Mouse (Mus musculus): Measurements from ENCODE around the gene Pter. TPM values are rescaled to one million over a fixed set of nuclear protein-coding genes. Genes with fewer than 3 reads are reported as not detected.

Gene Pter
- polyA plus RNA-seq, 1 experiment: 3.9 TPM

GRCm38 (mm10) chr2:12935286-12935685, 11.4 kb downstream of the Pter start:
- no peak overlapping the region for H3K4me3 ChIP-seq
- H3K27me3 ChIP-seq (ENCODE audit: control insufficient read depth, insufficient read depth, insufficient read length): no peaks in the 10 kb centered on the region
- no peaks in the 10 kb centered on the region for H3K36me3 ChIP-seq (ENCODE audit: control insufficient read depth, insufficient read depth)
- H3K79me2 ChIP-seq (ENCODE audit: control insufficient read depth, insufficient read depth): no peaks in the 10 kb centered on the region
- no peak overlapping the region for H3ac ChIP-seq (ENCODE audit: control insufficient read depth, insufficient read length)
- no peak overlapping the region for H3K4me2 ChIP-seq (ENCODE audit: low read depth)
- TF ChIP-seq MAX (IDR thresholded peaks at IDR 0.05; ENCODE audit: low read depth) (no peak), CEBPB (IDR thresholded peaks at IDR 0.05; ENCODE audit: insufficient read depth, poor library complexity, severe bottlenecking) (no peak)

DNA sequence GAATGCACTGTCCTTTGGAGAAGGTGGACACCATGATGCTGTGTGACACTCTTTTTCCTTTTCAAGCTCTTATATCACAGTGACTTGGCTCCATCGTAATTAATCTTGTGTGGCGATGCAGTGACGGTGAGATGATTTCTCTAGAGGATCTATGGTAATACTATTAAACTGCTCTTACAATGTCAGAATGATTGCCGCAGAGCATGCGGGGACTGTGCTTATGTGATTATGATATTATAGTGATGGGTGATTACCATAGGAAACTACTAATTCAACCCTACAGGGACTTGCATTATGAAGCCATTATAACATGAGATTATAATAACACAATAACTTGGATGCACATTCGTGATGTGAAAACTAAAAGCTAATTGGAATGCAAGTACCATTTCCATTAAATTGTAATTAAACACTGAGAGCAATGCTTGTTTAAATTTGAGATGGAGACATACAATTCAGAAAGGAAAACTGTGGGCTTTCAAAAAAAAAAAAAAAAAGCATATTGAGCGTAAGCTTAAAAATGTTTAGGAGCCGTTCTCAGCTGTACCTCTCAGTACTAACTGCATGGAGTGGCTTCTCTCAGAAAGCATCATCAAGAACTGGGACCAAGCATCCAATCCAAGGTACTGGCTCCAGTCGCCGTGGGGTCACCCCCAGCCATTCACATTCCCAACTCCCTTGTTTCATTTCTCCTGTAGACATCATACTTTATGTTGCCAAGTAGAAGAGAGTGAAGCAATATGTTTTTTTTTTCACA, 13.8 kb downstream of the Pter start:
- H3K4me3 ChIP-seq: no peak overlapping the region
- no peak overlapping the region for H3ac ChIP-seq (ENCODE audit: control insufficient read depth, insufficient read length)
- no peaks in the 10 kb centered on the region for H3K36me3 ChIP-seq (ENCODE audit: control insufficient read depth, insufficient read depth)
- no peaks in the 10 kb centered on the region for H3K27me3 ChIP-seq (ENCODE audit: control insufficient read depth, insufficient read depth, insufficient read length)
- TF ChIP-seq TCF12 (IDR thresholded peaks at IDR 0.05; ENCODE audit: insufficient read depth, poor library complexity, severe bottlenecking) (no peak), TCF3 (IDR thresholded peaks at IDR 0.05; ENCODE audit: insufficient read length, low read depth) (no peak), MYOD1 (IDR thresholded peaks at IDR 0.05; ENCODE audit: control insufficient read depth in 1 of 3, insufficient read length in 2 of 3, low read depth in 2 of 3) (no peak), MYOG (IDR thresholded peaks at IDR 0.05; ENCODE audit: control insufficient read depth in 1 of 3, insufficient read depth in 1 of 3, insufficient read length in 2 of 3, low read depth in 2 of 3) (no peak), USF1 (IDR thresholded peaks at IDR 0.05; ENCODE audit: low read depth) (no peak), POLR2A (IDR thresholded peaks at IDR 0.05; ENCODE audit: insufficient read length, low read depth) (no peak), MAX (IDR thresholded peaks at IDR 0.05; ENCODE audit: low read depth) (no peak), SRF (IDR thresholded peaks at IDR 0.05; ENCODE audit: control insufficient read depth, insufficient read length, low read depth) (no peak), POLR2AphosphoS2 (IDR thresholded peaks at IDR 0.05; ENCODE audit: insufficient read length, low read depth) (no peak), E2F4 (IDR thresholded peaks at IDR 0.05; ENCODE audit: insufficient read depth) (no peak), REST (IDR thresholded peaks at IDR 0.05; ENCODE audit: insufficient read depth, insufficient read length) (no peak), CEBPB (IDR thresholded peaks at IDR 0.05; ENCODE audit: insufficient read depth, poor library complexity, severe bottlenecking) (no peak)
- no peak overlapping the region for H3K4me2 ChIP-seq (ENCODE audit: low read depth)
- no peaks in the 10 kb centered on the region for H3K79me2 ChIP-seq (ENCODE audit: control insufficient read depth, insufficient read depth)

DNA sequence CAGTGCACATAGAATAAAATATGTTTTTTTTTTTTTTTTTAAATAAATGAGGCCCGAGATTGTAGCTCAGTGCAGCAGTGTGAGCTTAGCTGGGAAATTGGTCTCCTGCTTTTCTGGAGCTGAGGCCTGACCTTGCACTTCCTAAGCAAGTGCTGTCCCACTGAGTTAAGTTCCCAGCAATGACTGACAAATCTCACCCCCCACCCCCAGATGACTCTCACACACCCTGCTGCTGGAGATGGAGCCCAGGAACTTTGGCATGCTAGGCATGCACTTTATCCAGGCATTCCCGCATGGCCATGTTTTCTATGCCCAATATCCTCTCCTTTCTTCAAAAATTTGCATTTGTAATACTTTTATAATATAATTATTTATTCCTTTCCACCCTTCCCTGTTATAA, 14.8 kb downstream of the Pter start:
- Histone ChIP-seq H3ac (ENCODE audit: control insufficient read depth, insufficient read length) (no peak overlapping the region), H3K4me2 (ENCODE audit: low read depth) (no peak overlapping the region), H3K79me2 (ENCODE audit: control insufficient read depth, insufficient read depth) (no peaks in the 10 kb centered on the region), H3K27me3 (ENCODE audit: control insufficient read depth, insufficient read depth, insufficient read length) (no peaks in the 10 kb centered on the region), H3K4me3 (no peak overlapping the region), H3K36me3 (ENCODE audit: control insufficient read depth, insufficient read depth) (no peaks in the 10 kb centered on the region)
- no peak for TF ChIP-seq POLR2AphosphoS2 (IDR thresholded peaks at IDR 0.05; ENCODE audit: insufficient read length, low read depth)
- TF ChIP-seq TCF3 (IDR thresholded peaks at IDR 0.05; ENCODE audit: insufficient read length, low read depth): no peak
- TF ChIP-seq CEBPB (IDR thresholded peaks at IDR 0.05; ENCODE audit: insufficient read depth, poor library complexity, severe bottlenecking): no peak
- no peak for TF ChIP-seq USF1 (IDR thresholded peaks at IDR 0.05; ENCODE audit: low read depth)
- no peak for TF ChIP-seq REST (IDR thresholded peaks at IDR 0.05; ENCODE audit: insufficient read depth, insufficient read length)
- no peak for TF ChIP-seq POLR2A (IDR thresholded peaks at IDR 0.05; ENCODE audit: insufficient read length, low read depth)
- TF ChIP-seq MAX (IDR thresholded peaks at IDR 0.05; ENCODE audit: low read depth): no peak

DNA sequence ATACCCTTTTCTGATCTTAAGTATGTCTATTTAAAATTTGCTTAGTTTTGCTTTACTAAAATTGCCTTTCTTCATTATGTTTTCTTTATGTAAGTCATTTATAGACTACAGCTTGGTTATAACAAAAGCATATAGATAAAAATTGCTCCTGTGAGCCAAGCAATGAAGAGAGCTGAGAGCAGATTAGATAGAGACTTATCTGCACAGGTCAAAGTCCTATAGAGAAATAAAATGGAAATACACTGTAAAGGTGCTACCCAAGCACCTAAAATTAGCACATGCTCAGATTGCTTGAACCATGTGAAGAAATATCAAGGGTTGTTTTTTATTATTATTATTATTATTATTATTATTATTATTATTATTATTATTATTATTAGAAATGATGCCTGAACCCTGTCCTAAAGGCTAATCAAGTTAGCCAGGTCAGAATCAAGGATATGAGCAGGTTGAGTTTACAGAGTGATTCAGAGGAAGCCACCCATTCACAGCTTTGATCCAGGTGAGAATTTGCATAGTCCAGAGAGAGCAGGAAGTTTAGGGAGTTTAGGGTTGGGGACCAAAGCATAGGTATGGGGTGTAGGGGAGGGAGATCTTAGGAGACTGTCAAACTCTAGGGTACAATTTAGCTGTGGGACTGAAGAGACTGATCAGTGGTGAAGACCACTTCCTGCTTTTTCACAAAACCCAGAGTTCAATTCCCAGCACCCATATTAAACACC, 33.0 kb downstream of the Pter start:
- no peak overlapping the region for H3K4me3 ChIP-seq
- no peak overlapping the region for H3K4me2 ChIP-seq (ENCODE audit: low read depth)
- TF ChIP-seq REST (IDR thresholded peaks at IDR 0.05; ENCODE audit: insufficient read depth, insufficient read length) (no peak), E2F4 (IDR thresholded peaks at IDR 0.05; ENCODE audit: insufficient read depth) (no peak), CEBPB (IDR thresholded peaks at IDR 0.05; ENCODE audit: insufficient read depth, poor library complexity, severe bottlenecking) (no peak), TCF3 (IDR thresholded peaks at IDR 0.05; ENCODE audit: insufficient read length, low read depth) (no peak), MYOD1 (IDR thresholded peaks at IDR 0.05; ENCODE audit: control insufficient read depth in 1 of 3, insufficient read length in 2 of 3, low read depth in 2 of 3) (no peak)
- no peaks in the 10 kb centered on the region for H3K27me3 ChIP-seq (ENCODE audit: control insufficient read depth, insufficient read depth, insufficient read length)
- H3K36me3 ChIP-seq (ENCODE audit: control insufficient read depth, insufficient read depth): no peaks in the 10 kb centered on the region
- no peak overlapping the region for H3ac ChIP-seq (ENCODE audit: control insufficient read depth, insufficient read length)
- H3K79me2 ChIP-seq (ENCODE audit: control insufficient read depth, insufficient read depth): no peaks in the 10 kb centered on the region

GRCm38 (mm10) chr2:12970049-12970724, 46.3 kb downstream of the Pter start:
- no peaks in the 10 kb centered on the region for H3K27me3 ChIP-seq (ENCODE audit: control insufficient read depth, insufficient read depth, insufficient read length)
- no peak for TF ChIP-seq MYOD1 (IDR thresholded peaks at IDR 0.05; ENCODE audit: control insufficient read depth in 1 of 3, insufficient read length in 2 of 3, low read depth in 2 of 3)
- no peak for TF ChIP-seq MAX (IDR thresholded peaks at IDR 0.05; ENCODE audit: low read depth)
- TF ChIP-seq REST (IDR thresholded peaks at IDR 0.05; ENCODE audit: insufficient read depth, insufficient read length): no peak
- no peak for TF ChIP-seq POLR2AphosphoS2 (IDR thresholded peaks at IDR 0.05; ENCODE audit: insufficient read length, low read depth)
- TF ChIP-seq TCF12 (IDR thresholded peaks at IDR 0.05; ENCODE audit: insufficient read depth, poor library complexity, severe bottlenecking): no peak
- no peak for TF ChIP-seq USF1 (IDR thresholded peaks at IDR 0.05; ENCODE audit: low read depth)
- TF ChIP-seq E2F4 (IDR thresholded peaks at IDR 0.05; ENCODE audit: insufficient read depth): no peak
- no peak for TF ChIP-seq SRF (IDR thresholded peaks at IDR 0.05; ENCODE audit: control insufficient read depth, insufficient read length, low read depth)
- TF ChIP-seq TCF3 (IDR thresholded peaks at IDR 0.05; ENCODE audit: insufficient read length, low read depth): no peak
- no peak for TF ChIP-seq MYOG (IDR thresholded peaks at IDR 0.05; ENCODE audit: control insufficient read depth in 1 of 3, insufficient read depth in 1 of 3, insufficient read length in 2 of 3, low read depth in 2 of 3)
- TF ChIP-seq POLR2A (IDR thresholded peaks at IDR 0.05; ENCODE audit: insufficient read length, low read depth): no peak
- no peak for TF ChIP-seq CEBPB (IDR thresholded peaks at IDR 0.05; ENCODE audit: insufficient read depth, poor library complexity, severe bottlenecking)
- no peak overlapping the region for H3K4me3 ChIP-seq
- H3K4me2 ChIP-seq (ENCODE audit: low read depth): no peak overlapping the region
- no peaks in the 10 kb centered on the region for H3K79me2 ChIP-seq (ENCODE audit: control insufficient read depth, insufficient read depth)
- H3ac ChIP-seq (ENCODE audit: control insufficient read depth, insufficient read length): no peak overlapping the region
- no peaks in the 10 kb centered on the region for H3K36me3 ChIP-seq (ENCODE audit: control insufficient read depth, insufficient read depth)

Measured in myocyte (in vitro differentiated cells).